In the genomic region with DNA sequence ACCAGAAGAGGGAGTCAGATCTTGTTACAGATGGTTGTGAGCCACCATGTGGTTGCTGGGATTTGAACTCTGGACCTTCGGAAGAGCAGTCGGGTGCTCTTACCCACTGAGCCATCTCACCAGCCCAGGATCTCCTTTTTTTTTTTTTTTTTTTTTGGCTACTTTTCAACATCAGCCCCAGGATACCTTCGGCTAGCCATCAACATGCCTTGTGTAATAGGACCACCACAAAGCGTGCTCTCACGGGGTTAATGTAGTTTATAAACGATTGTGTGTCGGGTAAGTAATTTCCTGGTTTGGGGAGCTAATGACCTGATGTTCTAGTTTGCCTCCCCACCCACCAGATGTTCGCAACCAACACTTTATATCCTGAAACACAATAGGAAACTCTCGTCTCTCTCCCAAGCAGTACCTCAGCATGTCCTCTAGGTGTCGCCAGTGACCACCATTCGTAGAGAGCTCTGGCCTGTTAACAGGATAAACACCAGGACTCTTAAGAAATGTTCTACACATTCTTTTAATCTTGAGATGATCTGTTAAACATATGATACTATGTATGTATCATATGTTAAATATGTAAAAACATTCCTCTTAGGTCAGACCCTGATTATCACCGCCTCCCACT, we compare ENCODE assay signal across 9 mouse cellular contexts. TPM values are rescaled to one million over a fixed set of nuclear protein-coding genes. Genes with fewer than 3 reads are reported as not detected.
DNase-seq lines count a peak whose midpoint lies in the region; ATAC-seq and TF ChIP-seq lines count a peak whose summit lies in the region.
"Had no signal": no experiment of that assay in that cellular context is flagged by ENCODE, and none has a peak within 500 bp of the region (broad histone marks: within the 10 kb centered on the region; RNA-seq: fewer than 3 reads in every experiment).

No protein-coding gene starts in this region.

- WGBS in embryonic facial prominence, embryonic 10.5 days = 18% methylated on average over 12 of the region's 12 CpGs
- WGBS in heart, embryonic 15.5 days = 15% methylated on average over 12 of the region's 12 CpGs
- whole genome bisulfite sequencing in lung, embryonic 14.5 days = 9% methylated on average over 10 of the region's 12 CpGs

- H3K9ac ChIP-seq in heart, embryonic 15.5 days = no peak overlapping the region
- H3K9ac ChIP-seq in lung, embryonic 14.5 days = no peak overlapping the region

- 0 out of 2 replicates have a peak, but pooled peaks have one; percentile 14 for ATAC-seq in heart, embryonic 15.5 days (replicated peaks; ENCODE audit: insufficient number of reproducible peaks, insufficient read depth, low FRiP score, low read depth)
- ATAC-seq in lung, embryonic 14.5 days (ENCODE audit: insufficient read depth) = peak; percentile 30

- no peak overlapping the region for H3K27ac ChIP-seq in embryonic facial prominence, embryonic 10.5 days (replicated peaks)
- no peak overlapping the region for H3K27ac ChIP-seq in heart, embryonic 15.5 days
- no peak overlapping the region for H3K27ac ChIP-seq in lung, embryonic 14.5 days (ENCODE audit: low read depth)
- H3K27ac ChIP-seq: macrophage had no signal

- peak; percentile 97 for TF ChIP-seq CTCF in lung, embryonic 14.5 days (IDR thresholded peaks at IDR 0.05; ENCODE audit: low read depth)

- no peak overlapping the region for H3K4me3 ChIP-seq in embryonic facial prominence, embryonic 10.5 days
- H3K4me3 ChIP-seq in heart, embryonic 15.5 days = no peak overlapping the region
- no peak overlapping the region for H3K4me3 ChIP-seq in lung, embryonic 14.5 days (ENCODE audit: low read depth, low read length)

- H3K27me3 ChIP-seq in embryonic facial prominence, embryonic 10.5 days (replicated peaks; ENCODE audit: low read depth, poor library complexity, severe bottlenecking) = peaks cover 32% of the 10 kb centered on the region
- peaks cover 13% of the 10 kb centered on the region for H3K27me3 ChIP-seq in heart, embryonic 15.5 days
- peaks cover 11% of the 10 kb centered on the region; the same call in 1 of the 2 replicates for H3K27me3 ChIP-seq in lung, embryonic 14.5 days (ENCODE audit: insufficient read depth, low read length)

- peak; percentile 36 to 80 for DNase-seq in adrenal gland, adult (ENCODE audit: inconsistent age in 2 of 2, low spot score in 1 of 2)
- DNase-seq in adrenal gland, postnatal 4 days (ENCODE audit: low spot score in 2 of 2) = no peak
- DNase-seq in adrenal gland, adult 8-10 months = peak; percentile 21
- peak; percentile 77 for DNase-seq in embryonic facial prominence, embryonic 10.5 days (ENCODE audit: low spot score)
- peak; percentile 71 for DNase-seq in kidney, postnatal 10 days
- peak; percentile 86 for DNase-seq in lung, embryonic 14.5 days
- peak; percentile 86 for DNase-seq in retina, embryonic 14.5 days (ENCODE audit: low spot score)

- H3K9me3 ChIP-seq in embryonic facial prominence, embryonic 10.5 days = no peaks in the 10 kb centered on the region
- H3K9me3 ChIP-seq in heart, embryonic 15.5 days (replicated peaks) = no peaks in the 10 kb centered on the region
- no peaks in the 10 kb centered on the region for H3K9me3 ChIP-seq in lung, embryonic 14.5 days (ENCODE audit: low read depth, low read length)

- H3K4me2 ChIP-seq in heart, embryonic 15.5 days = no peak overlapping the region
- H3K4me2 ChIP-seq in lung, embryonic 14.5 days = 0 out of 2 replicates have a peak overlapping the region, but pooled peaks have one; percentile 25

- H3K36me3 ChIP-seq in embryonic facial prominence, embryonic 10.5 days (replicated peaks) = no peaks in the 10 kb centered on the region
- H3K36me3 ChIP-seq in heart, embryonic 15.5 days = no peaks in the 10 kb centered on the region
- no peaks in the 10 kb centered on the region for H3K36me3 ChIP-seq in lung, embryonic 14.5 days (ENCODE audit: insufficient read depth)

- H3K4me1 ChIP-seq in embryonic facial prominence, embryonic 10.5 days = peaks cover 20% of the 10 kb centered on the region
- peaks cover 10% of the 10 kb centered on the region for H3K4me1 ChIP-seq in heart, embryonic 15.5 days (replicated peaks)
- H3K4me1 ChIP-seq in lung, embryonic 14.5 days (ENCODE audit: insufficient read depth) = no peaks in the 10 kb centered on the region

RNA-seq across cellular contexts. Expression of gene Nrbf2, which starts 29.8 kb away (rescaled TPM):
- total RNA-seq in adrenal gland, postnatal 4 days (2021) = 10 to 100 TPM; 15.5 to 16.3 TPM
- 10 to 100 TPM; 12.8 to 17.6 (median 15.5) TPM for total RNA-seq in adrenal gland, adult 8-10 months (2022)
- polyA plus RNA-seq in embryonic facial prominence, embryonic 10.5 days (2016; fragmentation: Nextera tagmentation; extraction: Ambion mirVana) = 39.0 and 39.1 TPM in 2 replicates
- polyA plus RNA-seq in heart, embryonic 15.5 days (2015; fragmentation: Nextera tagmentation; extraction: Ambion mirVana) = 28.7 and 29.3 TPM in 2 replicates
- polyA plus RNA-seq in lung, embryonic 14.5 days (2014; fragmentation: Nextera tagmentation; extraction: Ambion mirVana) = 34.8 and 37.0 TPM in 2 replicates

Comparison
In these comparisons a context has a peak if more than half of its experiments do, and no peak if none do; other contexts are left out.
1. DNase-seq: peak in adrenal gland, adult (2 of 2), adrenal gland, adult 8-10 months (single experiment), embryonic facial prominence, embryonic 10.5 days (single experiment), kidney, postnatal 10 days (single experiment), lung, embryonic 14.5 days (single experiment) and retina, embryonic 14.5 days (single experiment); none in adrenal gland, postnatal 4 days (0 of 2).